Mouse (Mus musculus) cerebellum, adult 2 months (tissue): ENCODE measurements at regions not wholly inside any gene's neighbourhood (a gene's known extent, or its start where the extent isn't known, plus 50 kb on each side); places are given as distances from the start of the nearest gene placed in this dataset.

Source experiments
- DNase-seq, 2 experiments: peaks; one replicate each; pipeline ENCODE4 v3.0.0; 2021
- H3K27ac ChIP-seq: fragments of 200-500 bp; 2 replicates; pipeline ENCODE4 v1.5.1; 2012; ENCODE audit warnings: low read length, control low read depth, inconsistent platforms; ENCODE audit not compliant: insufficient read depth
- H3K27me3 ChIP-seq: fragments of 200-500 bp; 2 replicates; pipeline ENCODE4 v1.6.1; 2012; ENCODE audit warnings: inconsistent platforms, mild to moderate bottlenecking, low read length, moderate library complexity; ENCODE audit not compliant: control insufficient read depth, insufficient read depth
- H3K4me1 ChIP-seq: fragments of 200-500 bp; 2 replicates; pipeline ENCODE4 v1.6.1; 2011; ENCODE audit warnings: low read length; ENCODE audit not compliant: control insufficient read depth, insufficient read depth
- H3K4me3 ChIP-seq: fragments of 200-500 bp; replicated peaks from 2 replicates; pipeline ENCODE3; 2011; ENCODE audit warnings: mild to moderate bottlenecking, low read depth, low read length, control low read depth; ENCODE audit not compliant: insufficient read depth
- CTCF ChIP-seq: fragments of 200-500 bp; IDR thresholded peaks from 2 replicates; pipeline ENCODE4 v1.5.1; 2011; ENCODE audit warnings: low read depth, mild to moderate bottlenecking, control low read depth, low read length, moderate library complexity, borderline replicate concordance; ENCODE audit not compliant: insufficient read depth
- POLR2A ChIP-seq: fragments of 200-500 bp; IDR thresholded peaks from 2 replicates; pipeline ENCODE4 v1.6.1; 2011; ENCODE audit warnings: low read length, control low read depth, borderline replicate concordance; ENCODE audit not compliant: insufficient read depth
- WGBS: fragments of 180-500 bp; shearing (Covaris S2); methylation state at CpG from one replicate; pipeline ENCODE4 v1.1.7; 2018; 5-methylcytosine and 5-hydroxymethylcytosine counted together

GRCm38 (mm10) chr9:33934071-33934470 is 551.6 kb upstream of the Kirrel3 start:
- TF ChIP-seq POLR2A (no peak), CTCF (no peak)
- no peaks in the 10 kb centered on the region for H3K4me1 ChIP-seq
- no peak overlapping the region for H3K4me3 ChIP-seq
- no peak for DNase-seq
- H3K27ac ChIP-seq: no peak overlapping the region
- no peaks in the 10 kb centered on the region for H3K27me3 ChIP-seq
- WGBS: 52% methylated on average over 5 of the region's 5 CpGs

- TF ChIP-seq CTCF (no peak), POLR2A (no peak)
- Histone ChIP-seq H3K4me1 (no peaks in the 10 kb centered on the region), H3K27ac (no peak overlapping the region), H3K27me3 (no peaks in the 10 kb centered on the region), H3K4me3 (no peak overlapping the region)
- DNase-seq: no peak
Measured at GRCm38 (mm10) chr9:33954319-33954718, 531.4 kb upstream of the Kirrel3 start.
